Mouse (Mus musculus) heart, postnatal 36 days (tissue): ENCODE measurements at regions not wholly inside any gene's neighbourhood (a gene's known extent, or its start where the extent isn't known, plus 50 kb on each side); places are given as distances from the start of the nearest gene placed in this dataset.
A peak's percentile ranks its signal among the peaks of the same experiment; 100 is the strongest.

Experiments
- DNase-seq, 2 experiments: peaks; one replicate each; pipeline ENCODE4 v3.0.0; 2021 to 2022
- intact Hi-C: fragments of 180-260 bp; cut with DNase I; formaldehyde crosslinking; loops from one replicate; pipeline ENCODE4 v1.15.1; 2025

GRCm38 (mm10) chr9:84394536-84395314, 469.8 kb downstream of the Bckdhb start:
- DNase-seq, result peak in 1 of 2 experiments; percentile 9
- intact Hi-C loops, result no loop called here

GRCm38 (mm10) chr9:84399481-84399880, 474.5 kb downstream of the Bckdhb start:
- intact Hi-C loops, result no loop called here
- no peak for DNase-seq

- intact Hi-C loops, result no loop called here
- no peak for DNase-seq
Observed at GRCm38 (mm10) chr9:84408260-84409203, 483.6 kb downstream of the Bckdhb start.
